14 mouse cellular contexts compared by ENCODE assay signal in genomic region chr2:10311719-10312118, GRCm38 (mm10). TPM values are rescaled to one million over a fixed set of nuclear protein-coding genes. Genes with fewer than 3 reads are reported as not detected.
DNase-seq lines count a peak whose midpoint lies in the region; TF ChIP-seq lines count a peak whose summit lies in the region.
"Had no signal": no experiment of that assay in that cellular context is flagged by ENCODE, and none has a peak within 500 bp of the region (broad histone marks: within the 10 kb centered on the region; RNA-seq: fewer than 3 reads in every experiment).

No protein-coding gene starts in this region.

- DNase-seq in CD4-positive helper T cell, adult 2 months (ENCODE audit: low read depth, low spot score): peak; percentile 55
- DNase-seq in c-Kit-positive CD71-positive TER-119-positive erythroid progenitor cells, embryonic 14.5 days (ENCODE audit: low spot score): peak; percentile 10
- peak; percentile 51 for DNase-seq in naive thymus-derived CD4-positive, alpha-beta T cell, adult 2 months (ENCODE audit: low read depth)
- no peak for DNase-seq in layer of hippocampus, adult 11-12 months (ENCODE audit: low spot score)
- DNase-seq in right cerebral cortex, adult 18-20 months: no peak
- no peak for DNase-seq in layer of hippocampus, adult 8-10 months (ENCODE audit: low spot score in 2 of 2)
- DNase-seq: cerebellum, adult 9-11 months; gastrocnemius, postnatal 10 days; lung, postnatal 4 days had no signal

- peaks cover 12% of the 10 kb centered on the region; the same call in 1 of the 2 replicates for H3K27me3 ChIP-seq in E14TG2a.4 (ENCODE audit: insufficient read depth, low read length)
- H3K27me3 ChIP-seq: embryonic facial prominence, embryonic 12.5 days; hindbrain, embryonic 15.5 days had no signal

- H3K36me3 ChIP-seq in E14TG2a.4 (ENCODE audit: insufficient read depth, low read length): peaks cover 4% of the 10 kb centered on the region; the same call in 1 of the 2 replicates
- H3K36me3 ChIP-seq: embryonic facial prominence, embryonic 12.5 days; hindbrain, embryonic 15.5 days had no signal

- no peaks in the 10 kb centered on the region for H3K9me3 ChIP-seq in E14TG2a.4 (ENCODE audit: low read length)
- H3K9me3 ChIP-seq: embryonic facial prominence, embryonic 12.5 days; hindbrain, embryonic 15.5 days had no signal

- peak overlapping the region; percentile 61 for H3K4me3 ChIP-seq in E14TG2a.4 (replicated peaks; ENCODE audit: low read length)
- H3K4me3 ChIP-seq: embryonic facial prominence, embryonic 12.5 days; hindbrain, embryonic 15.5 days; left cerebral cortex, adult 2 months; myocyte had no signal

- peak; percentile 93 for TF ChIP-seq CTCF in E14TG2a.4 (conservative IDR thresholded peaks at IDR 0.05; ENCODE audit: low read length)

- H3K4me1 ChIP-seq in E14TG2a.4 (replicated peaks; ENCODE audit: low read depth, low read length): peaks cover 58% of the 10 kb centered on the region
- H3K4me1 ChIP-seq: embryonic facial prominence, embryonic 12.5 days had no signal

RNA-seq across cellular contexts. Expression of gene Sfmbt2, which starts 58.6 kb away (rescaled TPM):
- 1 to 10 TPM; 2.7 to 5.9 (median 4.5) TPM for total RNA-seq in layer of hippocampus, adult 8-10 months (2022)

Comparison
In these comparisons a context has a peak if more than half of its experiments do, and no peak if none do; other contexts are left out.
1. DNase-seq: peak in CD4-positive helper T cell, adult 2 months (single experiment), c-Kit-positive CD71-positive TER-119-positive erythroid progenitor cells, embryonic 14.5 days (single experiment) and naive thymus-derived CD4-positive, alpha-beta T cell, adult 2 months (single experiment); none in layer of hippocampus, adult 11-12 months (single experiment), right cerebral cortex, adult 18-20 months (single experiment) and layer of hippocampus, adult 8-10 months (0 of 2).